Mouse (Mus musculus): ENCODE measurements around the gene Trrap. TPM values are rescaled to one million over a fixed set of nuclear protein-coding genes. Genes with fewer than 3 reads are reported as not detected.

Trrap gene
- total RNA-seq, 2 experiments from 2014 or later = 79.4 to 83.9 TPM

Small RNA genes lying within 50 kb of the gene (microRNA-seq; reads per million reads assigned to microRNA genes)
- not detected for gene Mir7039

Other genes starting within 250 kb of the Trrap start
- under 1 TPM; 0.36 to 0.59 TPM for gene Nptx2, start 221.8 kb upstream of the Trrap start, total RNA-seq (2021)
- gene Tmem130, start 5.9 kb upstream of the Trrap start, total RNA-seq (2021) = under 1 TPM in 1 of 2 experiments, not detected in 1; 0.23 TPM
- gene Smurf1, start 198.1 kb downstream of the Trrap start, total RNA-seq (2021) = 10 to 100 TPM; 24.7 to 27.0 TPM

Measured in gastrocnemius, postnatal 4 days (tissue).